Mouse (Mus musculus) liver, adult 2 months (tissue): ENCODE data around the gene Eaf1. TPM values are rescaled to one million over a fixed set of nuclear protein-coding genes. Genes with fewer than 3 reads are reported as not detected.

Source experiments
- DNase-seq: peaks from one replicate; pipeline ENCODE4 v3.0.0-alpha.2; 2011; ENCODE audit warnings: low read depth, low spot score; ENCODE audit errors: extremely low read depth
- H3K27ac ChIP-seq: fragments of 200-500 bp; replicated peaks from 2 replicates; pipeline ENCODE4 v1.5.1; 2012; ENCODE audit warnings: low read depth, mild to moderate bottlenecking, control low read depth, inconsistent platforms, low read length; ENCODE audit not compliant: insufficient read depth
- H3K27me3 ChIP-seq: fragments of 200-500 bp; 2 replicates; pipeline ENCODE4 v1.6.1; 2012; ENCODE audit warnings: mild to moderate bottlenecking, moderate library complexity, low read length, inconsistent platforms; ENCODE audit not compliant: control insufficient read depth, insufficient read depth
- H3K36me3 ChIP-seq: fragments of 200-500 bp; 2 replicates; pipeline ENCODE4 v1.6.1; 2012; ENCODE audit warnings: low read length, inconsistent platforms; ENCODE audit not compliant: control insufficient read depth, insufficient read depth
- H3K4me1 ChIP-seq: fragments of 200-500 bp; 2 replicates; pipeline ENCODE4 v1.6.1; 2011; ENCODE audit warnings: low read length; ENCODE audit not compliant: control insufficient read depth, insufficient read depth
- H3K4me3 ChIP-seq: fragments of 200-500 bp; 2 replicates; pipeline ENCODE4 v1.5.1; 2011; ENCODE audit warnings: low read depth, mild to moderate bottlenecking, control low read depth, low read length, moderate library complexity; ENCODE audit not compliant: insufficient read depth
- H3K79me2 ChIP-seq: fragments of 200-500 bp; 2 replicates; pipeline ENCODE4 v1.6.1; 2012; ENCODE audit warnings: inconsistent platforms, mild to moderate bottlenecking, low read length, moderate library complexity; ENCODE audit not compliant: control insufficient read depth, insufficient read depth
- H3K9ac ChIP-seq: fragments of 200-500 bp; 2 replicates; pipeline ENCODE4 v1.6.1; 2012; ENCODE audit warnings: low read depth, mild to moderate bottlenecking, control low read depth, inconsistent platforms, low read length
- CTCF ChIP-seq: fragments of 200-500 bp; IDR thresholded peaks from 2 replicates; pipeline ENCODE4 v1.5.1; 2011; ENCODE audit warnings: low read depth, low read length, control low read depth
- POLR2A ChIP-seq: fragments of 200-500 bp; IDR thresholded peaks from 2 replicates; pipeline ENCODE4 v1.6.1; 2011; ENCODE audit warnings: low read length, control low read depth; ENCODE audit not compliant: insufficient read depth; ENCODE audit errors: extremely low read depth
- WGBS: fragments of 180-500 bp; shearing (Covaris S2); methylation state at CpG from one replicate; pipeline ENCODE4 v1.1.7; 2018; 5-methylcytosine and 5-hydroxymethylcytosine counted together
- polyA plus RNA-seq: library from polyadenylated mRNA; depleted of rRNA; stranded (reverse); fragments of >200 nt; gene quantifications from 2 replicates; pipeline ENCODE4 v1.2.3, GENCODE M21; 2012
- total RNA-seq: library from RNA; depleted of rRNA; stranded (reverse); fragments of >200 nt; gene quantifications from 2 replicates; pipeline ENCODE4 v1.2.3, GENCODE M21; 2014

Gene Eaf1
- total and polyA plus RNA-seq, 2 experiments = 10.8 to 24.1 TPM

GRCm38 (mm10) chr14:31482417-31482816, 11.8 kb upstream of the Eaf1 start:
- no peaks in the 10 kb centered on the region for H3K4me1 ChIP-seq
- H3K27ac ChIP-seq = no peak overlapping the region
- WGBS = 88% methylated on average over 5 of the region's 5 CpGs
- TF ChIP-seq POLR2A = no peak
- TF ChIP-seq CTCF = no peak
- H3K27me3 ChIP-seq = no peaks in the 10 kb centered on the region
- DNase-seq = peak; percentile 19
- no peak overlapping the region for H3K4me3 ChIP-seq
- H3K36me3 ChIP-seq = peaks cover 51% of the 10 kb centered on the region
- no peak overlapping the region for H3K9ac ChIP-seq
- H3K79me2 ChIP-seq = no peaks in the 10 kb centered on the region

- peaks cover 50% of the 10 kb centered on the region for H3K36me3 ChIP-seq
- H3K4me1 ChIP-seq = no peaks in the 10 kb centered on the region
- no peak for DNase-seq
- H3K4me3 ChIP-seq = no peak overlapping the region
- TF ChIP-seq CTCF = no peak
- TF ChIP-seq POLR2A = no peak
- H3K27me3 ChIP-seq = no peaks in the 10 kb centered on the region
- no peaks in the 10 kb centered on the region for H3K79me2 ChIP-seq
- no peak overlapping the region for H3K27ac ChIP-seq
- H3K9ac ChIP-seq = no peak overlapping the region
- WGBS = 75% methylated on average over 4 of the region's 4 CpGs
These were observed 7.7 kb upstream of the Eaf1 start for GRCm38 (mm10) chr14:31486465-31486864.

GRCm38 (mm10) chr14:31488055-31488454, 6.1 kb upstream of the Eaf1 start:
- no peaks in the 10 kb centered on the region for H3K4me1 ChIP-seq
- 95% methylated on average over 6 of the region's 6 CpGs for WGBS
- no peaks in the 10 kb centered on the region for H3K27me3 ChIP-seq
- no peak overlapping the region for H3K27ac ChIP-seq
- no peak for DNase-seq
- H3K9ac ChIP-seq = no peak overlapping the region
- no peak for TF ChIP-seq CTCF
- no peak for TF ChIP-seq POLR2A
- no peak overlapping the region for H3K4me3 ChIP-seq
- H3K79me2 ChIP-seq = no peaks in the 10 kb centered on the region
- peaks cover 51% of the 10 kb centered on the region for H3K36me3 ChIP-seq

GRCm38 (mm10) chr14:31493901-31494300, 298 bp upstream of the Eaf1 start:
- peak overlapping the region; percentile 92 for H3K4me3 ChIP-seq
- H3K27me3 ChIP-seq = no peaks in the 10 kb centered on the region
- peak overlapping the region; percentile 91; the same call in 1 of the 2 replicates for H3K9ac ChIP-seq
- H3K36me3 ChIP-seq = peaks cover 21% of the 10 kb centered on the region
- WGBS = 15% methylated on average over 9 of the region's 9 CpGs
- H3K4me1 ChIP-seq = peaks cover 15% of the 10 kb centered on the region
- H3K27ac ChIP-seq = no peak overlapping the region
- peaks cover 18% of the 10 kb centered on the region for H3K79me2 ChIP-seq
- no peak for TF ChIP-seq POLR2A
- no peak for TF ChIP-seq CTCF
- no peak for DNase-seq

GRCm38 (mm10) chr14:31494975-31495455, 816 bp downstream of the Eaf1 start, which contains the start of gene Mettl6:
Gene Mettl6, minus strand, starts transcription at chr14:31495040.
- Histone ChIP-seq H3K4me1 (peaks cover 15% of the 10 kb centered on the region), H3K36me3 (peaks cover 21% of the 10 kb centered on the region), H3K9ac (peak within 1 kb of the TSS; percentile 91), H3K79me2 (peaks cover 18% of the 10 kb centered on the region), H3K27ac (peak within 1 kb of the TSS; percentile 84), H3K4me3 (peak within 1 kb of the TSS; percentile 92), H3K27me3 (no peaks in the 10 kb centered on the region)
- DNase-seq = peak; percentile 86
- no peak for TF ChIP-seq CTCF
- TF ChIP-seq POLR2A = peak; percentile 56
- WGBS = under 1% methylated on average over 49 of the region's 49 CpGs

- Histone ChIP-seq H3K9ac (peak overlapping the region; percentile 90), H3K4me3 (peak overlapping the region; percentile 92), H3K27me3 (no peaks in the 10 kb centered on the region), H3K27ac (no peak overlapping the region), H3K36me3 (peaks cover 21% of the 10 kb centered on the region), H3K79me2 (peaks cover 18% of the 10 kb centered on the region), H3K4me1 (peaks cover 15% of the 10 kb centered on the region)
- TF ChIP-seq CTCF (no peak), POLR2A (no peak)
- WGBS = under 1% methylated on average over 8 of the region's 8 CpGs
- DNase-seq = no peak
These were observed 1.3 kb downstream of the Eaf1 start for GRCm38 (mm10) chr14:31495538-31495937.
